Mouse (Mus musculus) heart, adult 2 months (tissue): ENCODE measurements at regions not wholly inside any gene's neighbourhood (a gene's known extent, or its start where the extent isn't known, plus 50 kb on each side); places are given as distances from the start of the nearest gene placed in this dataset.

Experiments
- CTCF ChIP-seq: fragments of 200-600 bp; IDR thresholded peaks from 2 replicates; pipeline ENCODE4 v1.8.1; 2022; ENCODE audit warnings: antibody characterized with exemption, mild to moderate bottlenecking, moderate library complexity
- POLR2A ChIP-seq: fragments of 200-500 bp; IDR thresholded peaks from 2 replicates; pipeline ENCODE4 v1.6.1; 2011; ENCODE audit warnings: mild to moderate bottlenecking, low read depth, low read length, control low read depth; ENCODE audit not compliant: insufficient read depth

DNA sequence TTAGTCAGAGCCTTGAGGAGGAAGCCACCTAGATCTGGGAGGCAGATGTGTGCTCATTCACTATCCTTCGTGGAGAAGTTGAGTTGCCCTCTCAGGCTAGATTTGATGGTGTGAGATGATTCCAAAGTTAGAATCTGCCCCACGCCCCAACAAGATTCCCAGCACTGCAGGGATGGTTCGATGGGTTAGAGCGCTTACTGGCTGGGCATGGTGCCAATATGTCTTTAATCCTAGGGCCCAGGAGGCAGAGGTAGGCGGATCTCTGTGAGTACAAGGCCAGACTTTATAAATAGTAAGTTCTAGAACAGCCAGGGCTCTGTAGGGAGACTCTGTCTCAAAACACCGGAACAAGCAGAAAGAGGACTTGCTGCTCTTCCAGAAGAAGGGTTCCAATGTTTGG lies 65.3 kb upstream of the Wnt7b start:
- TF ChIP-seq POLR2A (no peak), CTCF (no peak)
